Mouse (Mus musculus) liver, embryonic 14.5 days (tissue): ENCODE measurements around the gene Ext2.

Experiments
- CTCF ChIP-seq: IDR thresholded peaks from 2 replicates; pipeline ENCODE4 v1.5.1; 2016; ENCODE audit warnings: antibody characterized with exemption, low read depth, control low read depth
- EP300 ChIP-seq: IDR thresholded peaks from 2 replicates; pipeline ENCODE4 v1.6.1; 2016; ENCODE audit warnings: antibody characterized with exemption, low read depth

DNA sequence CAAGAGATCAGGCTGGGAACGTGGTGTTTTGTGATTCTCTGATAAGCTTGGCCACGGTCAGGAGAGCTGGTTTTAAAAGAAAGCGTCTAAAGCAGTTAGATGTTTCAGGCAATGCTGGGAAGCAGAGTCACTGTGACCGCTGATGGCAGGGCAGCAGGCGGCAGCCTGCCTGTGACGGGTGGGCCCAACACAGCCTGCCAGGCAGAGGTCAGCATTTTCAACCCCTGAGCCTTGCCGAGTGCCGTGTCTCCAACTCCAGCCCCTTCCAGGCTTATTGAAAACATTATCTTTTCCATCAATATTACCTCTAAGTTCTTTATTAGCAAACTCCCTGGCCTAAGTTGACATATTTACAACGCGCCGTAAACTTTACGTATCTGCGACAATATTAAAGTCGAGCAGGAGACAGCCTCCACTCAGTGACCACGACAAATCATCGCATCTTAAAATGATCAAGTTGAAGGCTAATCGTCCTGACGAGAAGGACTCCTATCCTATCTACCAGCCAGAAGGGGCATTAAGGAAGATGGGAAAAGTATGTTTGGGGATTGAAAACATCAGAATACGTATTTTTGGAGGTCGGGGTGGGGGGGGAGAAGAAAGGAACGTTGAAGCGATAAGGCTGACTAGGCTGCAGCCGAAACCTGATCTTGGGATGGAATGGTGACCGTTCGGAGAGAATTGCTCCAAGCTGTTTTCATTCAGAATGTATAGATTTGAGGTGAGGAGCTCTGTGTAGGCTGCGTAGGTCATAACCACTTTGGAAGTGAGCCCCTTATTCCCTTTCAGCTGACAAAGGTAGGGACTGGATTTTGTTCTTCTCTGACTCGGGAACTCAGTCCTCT is 206.3 kb downstream of the Ext2 start:
- TF ChIP-seq CTCF (no peak), EP300 (no peak)
